Mouse (Mus musculus) layer of hippocampus, adult 9-10 months (tissue): ENCODE results near the gene Ptpre.
"Not testable (repeated sequence)": the region's sequence is repeated elsewhere in the genome, so short reads cannot be mapped to it uniquely, and the experiment has no call there.

Experiments
- DNase-seq: peaks from one replicate; pipeline ENCODE4 v3.0.0; 2022; ENCODE audit warnings: low spot score

Gene Ptpre

DNA sequence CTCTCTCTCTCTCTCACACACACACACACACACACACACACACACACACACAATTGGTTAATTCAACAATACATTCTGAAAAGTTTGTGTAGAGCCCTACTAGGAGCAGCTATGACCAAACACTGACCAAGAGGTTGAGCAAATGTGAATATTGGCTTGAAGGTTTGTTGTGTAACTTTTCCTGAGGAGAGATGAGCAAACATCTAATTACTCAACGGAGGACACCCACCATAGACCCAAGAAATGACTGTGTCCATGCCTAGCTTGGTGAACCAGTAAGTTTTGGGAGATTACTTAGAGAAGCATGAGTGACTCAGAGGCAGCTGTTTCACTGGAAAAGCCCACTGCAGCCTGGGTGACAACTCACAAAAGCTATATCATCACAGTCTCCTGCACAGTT, 107.2 kb downstream of the Ptpre start:
- DNase-seq = no peak

DNA sequence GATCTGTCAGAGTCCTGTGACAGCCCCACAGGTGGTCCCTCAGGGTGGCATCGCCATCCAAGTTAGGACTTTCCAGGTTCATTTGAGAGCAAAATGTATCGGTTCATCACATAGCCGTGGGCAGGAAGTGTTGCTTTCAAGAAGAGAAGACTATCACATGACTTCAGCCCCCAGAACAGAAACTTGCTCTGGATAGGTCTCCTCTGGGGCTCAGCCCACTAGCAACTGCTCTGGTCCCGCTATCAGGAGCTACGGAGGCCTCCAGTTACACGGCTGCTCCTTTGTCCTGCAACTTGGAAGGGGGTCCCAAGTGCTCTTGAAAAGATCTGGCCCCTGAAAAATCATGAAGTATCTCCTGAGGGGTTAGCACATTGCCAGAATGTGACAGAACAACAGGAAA, 109.7 kb downstream of the Ptpre start:
- no peak for DNase-seq

DNA sequence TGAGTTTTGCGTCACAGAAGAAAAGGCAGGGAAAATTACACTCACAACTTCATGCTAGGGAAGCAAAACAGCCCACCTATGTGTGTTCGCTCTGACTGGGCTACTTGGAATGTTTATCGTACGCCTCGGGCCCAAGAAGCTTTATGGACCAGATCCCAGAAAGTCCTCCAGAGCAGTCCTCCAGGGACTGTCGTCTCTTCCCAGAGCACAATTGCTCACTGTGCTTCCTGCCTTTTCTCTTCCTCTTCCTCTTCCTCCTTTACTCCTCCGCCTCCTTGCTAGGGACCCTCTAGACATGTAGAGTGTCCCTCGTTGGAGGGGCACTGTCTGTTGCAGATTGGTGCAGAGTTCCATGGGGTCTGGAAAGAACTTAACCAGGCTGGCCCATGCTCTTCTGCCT, 111.5 kb downstream of the Ptpre start:
- DNase-seq = no peak

DNA sequence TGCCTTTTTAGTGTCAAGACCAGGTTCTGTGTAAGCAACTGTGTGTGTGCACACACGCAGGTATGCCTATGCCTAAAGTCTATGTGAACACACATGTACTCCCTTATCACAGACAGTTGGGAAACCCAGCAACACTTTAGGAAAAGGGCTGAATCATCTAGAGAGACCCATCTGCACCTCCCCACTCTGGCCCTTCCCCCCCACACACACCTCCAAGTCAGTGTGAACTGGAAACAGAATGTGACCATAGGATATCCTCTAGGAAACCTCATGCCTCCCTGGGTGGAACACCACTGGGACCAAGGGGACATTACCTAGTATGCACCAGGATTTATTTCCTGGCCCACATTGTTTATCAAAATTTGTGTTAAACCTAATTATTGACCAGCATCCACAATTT, 112.0 kb downstream of the Ptpre start:
- DNase-seq = no peak

DNA sequence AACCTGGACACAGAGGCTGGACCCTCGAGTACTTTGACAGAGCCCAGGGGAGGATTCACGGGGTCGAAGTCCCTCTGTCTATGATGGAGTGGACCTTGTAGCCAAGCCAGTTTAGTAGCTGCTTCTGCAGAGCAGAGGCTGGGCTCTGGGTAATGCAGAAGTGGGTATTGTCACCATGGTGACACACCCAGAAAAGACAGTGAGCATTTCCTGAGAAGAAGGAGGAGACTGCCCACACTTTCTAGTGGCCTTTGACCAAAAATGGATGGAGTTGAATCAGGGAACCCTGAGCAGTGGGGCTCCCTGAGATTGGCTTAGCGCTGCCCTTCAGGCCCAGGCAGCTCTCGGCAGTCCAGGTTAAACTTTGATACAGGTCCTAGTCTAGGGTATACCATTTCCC, 112.8 kb downstream of the Ptpre start:
- DNase-seq = no peak

DNA sequence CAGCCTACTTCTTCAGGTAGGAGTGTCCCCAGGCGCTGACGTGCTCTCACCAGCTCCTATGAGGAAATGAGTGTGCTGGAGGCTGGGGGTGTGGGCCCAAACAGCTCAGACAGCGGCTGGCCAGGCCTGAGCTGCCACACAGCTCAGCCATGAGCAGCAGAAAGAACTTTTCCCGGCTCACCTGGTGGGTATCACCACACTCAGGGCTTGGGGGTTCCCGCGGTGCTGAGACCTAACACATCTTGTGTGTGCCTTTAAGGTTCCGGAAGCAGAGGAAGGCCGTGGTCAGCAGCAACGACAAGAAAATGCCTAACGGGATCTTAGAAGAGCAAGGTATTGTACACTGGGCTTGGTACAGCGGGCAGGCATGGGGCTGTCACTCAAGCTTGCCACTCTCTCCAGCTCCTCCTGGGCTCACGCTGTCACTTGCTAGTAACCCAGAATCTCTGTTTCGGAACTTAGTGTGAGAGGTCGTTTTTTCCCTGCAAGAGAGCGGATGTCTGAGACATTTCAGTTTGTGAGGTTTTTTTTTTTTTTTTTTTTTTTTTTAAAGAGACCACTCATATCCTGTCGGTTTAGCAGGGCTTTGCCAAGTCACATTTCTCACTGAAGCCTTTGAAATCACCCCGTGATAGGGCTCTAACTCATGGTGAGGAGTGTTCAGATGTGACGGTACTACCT, 114.7 kb downstream of the Ptpre start:
- no peak for DNase-seq

DNA sequence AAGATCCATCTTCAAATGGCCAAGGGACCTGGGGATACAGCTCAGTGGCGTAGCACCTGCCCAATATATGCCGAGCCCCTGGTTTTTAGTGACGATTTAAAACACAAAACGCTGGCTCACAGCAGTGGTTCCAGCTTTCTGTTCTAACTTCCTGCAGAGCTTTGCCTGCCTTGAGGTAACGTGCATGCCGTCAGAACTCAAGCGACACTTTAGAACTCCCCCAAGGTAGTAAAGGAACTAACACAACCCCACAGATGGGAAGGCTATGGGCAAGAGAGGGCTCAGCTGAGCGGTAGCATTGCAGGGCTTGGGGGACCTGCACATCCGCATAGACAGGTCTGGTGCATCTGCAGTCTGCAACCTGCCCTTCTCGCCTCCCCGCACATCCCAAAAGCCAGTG, 115.5 kb downstream of the Ptpre start:
- DNase-seq = no peak

DNA sequence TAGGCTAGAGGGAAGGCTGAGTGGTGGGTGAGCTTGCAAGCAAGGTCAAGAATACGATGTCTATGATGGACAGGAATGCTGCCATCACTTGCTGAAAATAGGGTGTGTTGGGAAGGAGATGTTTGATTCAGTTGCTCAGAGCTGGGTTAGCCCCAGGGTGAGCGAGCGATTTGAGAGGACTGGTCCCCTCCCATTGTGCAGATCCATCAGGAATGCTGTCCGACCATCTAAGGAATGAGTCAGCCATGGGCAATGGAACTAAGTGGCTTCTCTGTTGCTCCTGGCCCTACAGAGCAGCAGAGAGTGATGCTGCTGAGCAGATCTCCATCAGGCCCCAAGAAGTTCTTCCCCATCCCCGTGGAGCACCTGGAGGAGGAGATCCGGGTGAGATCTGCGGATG, 116.3 kb downstream of the Ptpre start:
- no peak for DNase-seq

DNA sequence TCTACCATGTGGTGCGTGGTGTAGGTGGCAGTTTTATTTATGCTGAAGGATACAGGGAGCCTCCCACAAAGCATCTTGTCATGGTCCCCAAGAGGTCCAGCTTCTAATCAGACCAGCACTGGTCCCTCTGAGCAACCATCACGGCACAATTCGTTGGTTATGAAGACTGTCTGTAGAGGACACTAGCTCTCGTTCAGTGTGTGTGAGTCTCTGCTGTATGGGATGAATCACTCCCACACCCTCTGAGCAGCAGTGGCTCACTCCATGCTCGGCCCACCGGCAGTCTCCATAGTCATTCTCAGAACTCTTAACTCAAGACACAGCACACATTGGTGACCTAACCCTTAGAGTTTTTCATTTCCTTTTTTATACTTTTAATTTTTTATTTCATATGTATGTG, 117.0 kb downstream of the Ptpre start:
- DNase-seq = no peak

DNA sequence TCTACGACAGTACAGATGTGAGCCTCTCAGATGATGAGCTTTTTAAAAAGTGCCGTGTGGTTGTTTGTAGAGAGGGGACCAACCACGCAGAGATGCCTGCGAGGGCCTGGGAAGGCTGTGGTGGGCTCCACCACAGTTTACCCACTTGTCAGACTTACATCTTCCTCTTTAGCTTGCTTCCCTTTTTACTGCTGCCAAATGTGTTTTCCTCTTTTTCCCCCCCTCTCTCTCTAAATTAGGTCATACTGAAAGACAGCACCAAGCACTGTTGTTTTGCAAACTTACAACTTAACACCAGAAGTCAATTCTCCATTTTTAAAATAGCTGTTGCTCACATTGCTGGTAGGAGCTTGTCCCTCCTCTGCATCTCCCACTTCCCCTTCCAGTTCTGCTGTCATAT, 117.8 kb downstream of the Ptpre start:
- DNase-seq = no peak

DNA sequence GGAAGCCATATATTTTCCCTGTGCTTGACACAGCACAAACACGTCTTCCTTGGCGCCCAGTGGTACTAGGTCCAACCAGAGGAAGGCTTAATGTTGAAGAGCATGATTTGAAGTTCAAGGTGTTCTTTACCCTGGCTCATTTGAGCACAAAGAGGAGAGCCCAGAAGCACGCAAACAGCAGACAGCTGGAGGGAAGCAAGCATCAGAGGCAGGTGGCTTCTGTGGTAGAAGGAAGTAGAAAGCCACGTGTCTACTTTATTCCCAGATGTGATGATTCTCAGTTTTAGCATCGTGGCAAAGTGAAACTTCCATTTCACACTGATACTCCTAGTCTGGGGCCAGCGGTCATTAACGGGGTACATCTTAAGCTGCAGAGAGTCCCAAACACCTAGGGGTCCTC, 120.9 kb downstream of the Ptpre start:
- no peak for DNase-seq

DNA sequence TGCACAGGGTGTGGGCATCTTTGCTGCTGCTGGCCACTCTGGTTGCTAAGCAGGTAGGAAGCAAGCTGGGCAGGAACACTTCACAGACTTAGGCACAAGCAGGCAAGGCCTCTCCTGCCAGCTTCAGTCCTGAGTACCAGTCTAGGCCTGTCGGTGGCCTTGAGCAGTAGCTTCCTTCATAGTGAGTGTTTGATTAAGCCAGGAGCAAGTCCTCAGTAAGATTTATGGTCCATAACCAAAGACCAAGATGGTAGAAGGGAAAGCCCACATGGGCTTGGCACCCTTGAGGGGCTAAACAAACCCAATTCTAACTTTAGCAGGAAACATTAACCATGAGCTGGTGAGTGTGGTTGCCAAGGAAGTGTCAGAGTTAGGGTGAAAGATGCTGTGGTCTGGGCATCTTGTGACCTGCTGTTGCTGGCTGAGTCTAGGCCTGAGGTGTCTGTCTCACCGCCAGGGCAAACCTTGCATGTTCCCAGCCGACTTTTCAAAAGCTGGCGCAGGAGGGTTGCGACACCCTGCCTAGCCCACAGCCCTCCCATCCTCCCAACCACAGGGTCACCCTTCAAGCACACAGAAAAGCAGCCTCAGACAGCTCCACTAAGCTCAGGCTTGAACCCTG, 122.1 kb downstream of the Ptpre start:
- DNase-seq = no peak

DNA sequence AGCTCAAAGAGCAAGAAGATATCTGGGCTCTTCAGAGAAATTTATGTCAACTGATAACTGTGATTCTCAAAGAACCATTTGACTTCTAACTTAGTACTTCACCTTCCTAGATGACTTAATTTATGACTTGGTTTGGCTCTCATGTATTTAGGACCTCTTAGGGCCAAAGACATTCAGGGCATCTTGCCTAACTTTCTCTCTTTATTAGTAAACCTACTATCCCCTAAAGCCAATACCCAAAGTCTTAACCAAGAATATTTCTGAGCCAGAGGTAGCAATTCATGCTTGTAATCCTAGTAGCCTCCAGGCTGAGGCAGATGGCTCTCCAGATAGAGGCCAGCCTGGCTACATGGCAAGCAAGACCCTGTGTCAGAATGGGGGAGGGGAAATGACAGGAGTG, 123.0 kb downstream of the Ptpre start:
- no peak for DNase-seq

DNA sequence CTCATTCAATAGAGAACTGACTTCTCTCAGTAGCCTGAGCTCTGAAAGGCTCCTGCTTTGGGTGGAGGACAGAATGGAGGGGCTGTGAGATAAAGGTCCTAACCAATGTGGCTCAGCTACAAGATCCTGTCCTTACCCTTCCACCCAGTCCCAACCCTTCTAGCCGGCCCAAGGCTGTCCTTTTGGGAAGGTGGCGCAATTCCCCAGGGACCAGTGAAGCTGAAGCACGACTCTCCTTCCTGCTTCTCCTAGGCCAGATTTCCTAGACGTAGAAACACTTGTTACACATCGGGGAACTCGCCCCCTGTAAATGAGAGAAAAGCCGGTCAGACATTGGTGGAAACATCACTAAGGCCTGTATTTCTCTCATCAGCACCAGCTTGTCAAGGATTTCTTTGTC, 126.9 kb downstream of the Ptpre start:
- no peak for DNase-seq

DNA sequence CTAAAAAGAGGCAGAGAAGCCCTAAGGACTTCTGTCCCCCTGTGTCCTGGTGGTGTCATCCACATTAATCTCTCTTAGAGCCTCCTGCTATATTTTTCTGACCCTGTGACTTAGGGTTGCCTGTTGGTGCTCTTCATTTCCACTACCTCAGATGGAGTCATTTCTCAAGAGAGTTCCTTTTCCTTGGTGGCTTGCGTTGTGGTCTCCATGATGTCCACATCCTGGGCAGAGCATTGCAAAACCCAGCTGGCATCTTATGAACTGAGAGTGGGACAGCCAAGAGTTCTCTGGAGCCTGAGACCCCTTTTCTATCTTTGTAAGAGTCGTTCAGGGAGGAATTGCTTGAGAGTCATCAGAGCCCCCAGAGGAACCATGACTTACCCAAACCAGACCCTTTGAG, 129.0 kb downstream of the Ptpre start:
- no peak for DNase-seq

DNA sequence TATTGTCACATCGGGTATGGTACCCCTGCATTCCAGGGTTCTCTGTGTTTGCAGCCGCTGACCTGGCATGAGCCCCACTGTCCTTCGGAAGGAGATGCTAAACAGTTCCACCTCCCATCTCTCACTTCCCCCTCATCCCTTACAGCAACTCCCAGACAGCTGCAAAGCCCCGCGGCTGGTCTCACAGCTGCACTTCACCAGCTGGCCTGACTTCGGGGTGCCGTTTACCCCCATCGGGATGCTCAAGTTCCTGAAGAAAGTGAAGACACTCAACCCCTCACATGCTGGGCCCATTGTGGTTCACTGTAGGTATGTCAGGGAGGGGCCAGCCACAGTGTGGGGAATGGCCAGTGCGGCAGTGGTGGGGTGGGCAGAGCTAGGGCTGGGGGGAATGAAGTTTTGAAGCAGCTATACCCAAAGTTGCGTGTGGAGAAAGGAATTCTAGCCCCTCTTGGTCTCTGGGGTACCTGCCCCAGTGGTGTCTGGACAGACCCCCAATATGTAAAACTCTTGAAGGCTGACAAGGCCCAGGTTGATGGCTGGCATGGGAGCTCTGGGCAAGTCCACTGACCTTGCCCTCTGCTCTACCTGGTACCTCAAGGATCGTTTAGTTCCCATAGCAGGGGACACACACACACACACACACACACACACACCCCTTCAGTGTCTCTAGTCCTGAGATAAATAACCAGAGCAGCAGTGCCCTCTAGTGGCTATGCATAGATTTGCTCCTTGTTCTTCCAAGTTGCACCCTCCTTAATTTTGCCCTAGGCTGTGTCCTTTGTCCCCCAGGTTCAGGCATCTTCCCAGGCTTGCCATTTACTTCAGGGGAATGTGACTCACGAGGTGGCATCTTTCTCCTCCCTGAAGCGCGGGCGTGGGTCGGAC, 131.8 kb downstream of the Ptpre start:
- no peak for DNase-seq

DNA sequence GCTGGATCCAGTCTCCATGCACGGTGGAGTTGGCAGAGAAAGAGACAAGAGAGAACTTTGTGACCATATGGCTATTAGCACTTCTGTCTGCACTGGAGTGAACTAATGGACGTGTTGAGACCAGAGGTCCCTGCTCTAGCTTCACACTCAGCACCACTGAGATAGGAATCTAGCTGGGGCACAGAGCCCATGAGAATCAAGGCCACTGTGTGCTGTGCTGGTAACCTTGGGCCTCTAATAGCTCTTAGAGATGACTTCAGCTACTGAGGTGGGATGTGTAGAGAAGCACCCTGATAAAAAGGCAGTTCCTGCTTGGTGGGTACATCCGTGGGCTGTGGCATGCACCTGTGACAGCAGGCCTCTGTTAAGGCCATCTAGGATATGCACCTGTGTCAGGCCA, 136.3 kb downstream of the Ptpre start:
- no peak for DNase-seq

DNA sequence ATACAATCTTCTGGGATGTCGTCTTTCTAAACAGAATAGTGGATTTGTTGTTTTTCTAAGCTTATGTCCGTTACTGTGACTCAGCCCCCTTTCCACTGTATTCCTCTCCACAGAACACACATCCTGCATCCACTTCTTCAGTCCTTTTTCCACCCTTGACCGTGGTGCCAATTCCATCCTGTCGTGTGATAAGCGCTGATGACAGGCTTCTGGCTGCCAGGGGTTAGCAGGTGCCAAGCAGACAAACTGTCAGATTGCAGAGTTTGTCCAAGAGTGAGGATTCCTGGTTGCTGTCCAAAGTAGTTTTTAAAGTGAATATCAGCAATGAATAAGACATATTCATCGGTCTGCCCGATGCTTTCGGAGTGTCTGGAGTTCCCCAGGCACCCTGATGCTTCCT, 139.4 kb downstream of the Ptpre start:
- no peak for DNase-seq

DNA sequence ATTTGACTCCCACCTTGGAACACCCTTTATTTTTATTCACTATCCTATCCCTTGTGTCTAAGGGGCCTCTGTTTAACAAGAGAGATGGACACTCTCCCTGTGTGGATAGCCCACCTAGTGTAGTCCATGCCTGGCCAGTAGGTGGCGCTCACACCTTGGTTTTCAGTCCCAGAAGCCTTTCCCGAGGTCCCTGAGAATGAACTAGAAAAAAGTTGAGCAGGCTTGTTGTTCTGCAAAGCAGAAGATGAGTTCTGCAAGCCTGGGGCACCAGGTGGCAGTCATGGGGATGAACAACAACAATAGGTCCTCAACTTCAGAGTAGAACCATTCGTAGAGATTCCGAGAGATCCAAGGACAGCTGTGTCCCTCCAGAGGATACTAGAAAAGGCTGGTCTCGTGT, 143.1 kb downstream of the Ptpre start:
- no peak for DNase-seq

DNA sequence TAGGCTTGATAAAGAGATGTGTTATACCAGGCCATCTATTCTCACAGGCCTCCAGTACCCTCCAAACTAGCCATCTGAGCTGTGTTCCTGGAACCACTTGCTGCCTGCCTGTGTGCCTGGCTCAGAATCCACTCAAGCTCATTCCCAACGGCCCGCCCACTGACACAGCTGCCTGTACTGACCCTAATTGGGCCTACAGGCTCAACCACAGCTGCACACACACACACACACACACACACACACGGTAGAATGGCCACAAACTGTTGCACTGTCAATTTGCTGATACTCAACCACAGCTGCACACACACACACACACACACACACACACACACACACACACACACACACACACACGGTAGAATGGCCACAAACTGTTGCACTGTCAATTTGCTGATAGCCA, 146.8 kb downstream of the Ptpre start:
- DNase-seq = not testable (repeated sequence)

DNA sequence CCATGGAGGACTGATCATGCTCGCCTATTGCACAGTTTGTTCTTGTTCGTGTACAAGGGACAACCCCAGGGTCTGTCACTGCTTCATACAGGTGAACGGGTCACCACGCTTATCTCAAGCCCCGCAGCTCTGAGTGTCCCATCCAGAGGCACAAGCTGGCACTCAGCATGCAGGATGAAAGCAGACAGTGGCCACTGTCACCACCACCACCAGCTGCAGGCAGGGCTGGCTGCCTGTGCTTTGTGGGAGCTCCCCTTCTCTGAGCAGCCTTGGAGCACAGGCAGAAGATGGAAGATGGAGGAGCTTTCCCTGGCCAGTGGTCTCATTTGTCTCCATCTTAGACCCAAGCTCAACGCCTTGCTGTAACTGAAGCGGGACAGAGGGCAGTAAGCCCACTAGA, 147.7 kb downstream of the Ptpre start:
- no peak for DNase-seq

DNA sequence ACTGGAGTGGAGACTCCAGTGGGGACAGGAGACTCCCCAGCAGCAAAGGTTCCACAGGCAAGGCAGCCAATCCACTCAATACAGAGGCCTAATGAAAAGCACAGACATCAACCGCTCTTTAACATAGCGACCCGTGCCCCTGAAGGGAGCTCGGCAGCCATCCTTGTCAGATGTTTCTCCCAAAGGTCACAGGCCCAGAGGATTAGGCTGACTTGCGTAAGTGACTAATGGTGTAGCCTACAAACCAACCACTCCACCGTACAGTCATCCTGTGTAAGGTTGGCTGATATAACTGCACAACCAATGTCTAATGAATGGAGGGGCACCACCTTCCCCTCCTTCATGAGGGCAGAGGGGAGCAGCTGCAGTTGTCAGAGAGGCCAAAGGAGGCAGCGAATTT, 152.1 kb downstream of the Ptpre start:
- DNase-seq = no peak

DNA sequence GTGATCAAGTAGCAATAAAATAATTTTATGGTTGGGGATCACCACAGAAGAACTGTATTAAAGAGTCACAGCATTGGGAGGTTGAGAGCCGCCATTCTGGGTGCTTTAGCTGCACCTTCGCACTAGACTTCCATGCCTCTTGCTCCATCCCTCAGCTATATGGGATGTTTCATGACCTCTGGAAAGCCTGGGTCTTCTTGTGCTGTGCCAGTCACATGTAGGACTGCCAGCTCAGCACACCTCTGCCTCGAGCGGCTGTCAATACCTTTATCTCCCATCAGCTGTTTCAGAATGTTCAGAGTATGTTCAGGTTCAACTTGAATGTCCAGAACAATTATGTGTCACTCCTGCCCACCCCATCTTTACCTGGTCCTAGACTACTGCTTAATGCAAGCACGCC, 154.7 kb downstream of the Ptpre start:
- no peak for DNase-seq
